Mouse (Mus musculus): ENCODE results near the gene Lrp1. TPM values are rescaled to one million over a fixed set of nuclear protein-coding genes. Genes with fewer than 3 reads are reported as not detected.

The Lrp1 gene
- polyA plus RNA-seq, 1 experiment from 2014 or later: 35.7 TPM

- WGBS: 4% methylated on average over 26 of the region's 26 CpGs
These were observed 94.9 kb downstream of the Lrp1 start for GRCm38 (mm10) chr10:127526048-127526447.

DNA sequence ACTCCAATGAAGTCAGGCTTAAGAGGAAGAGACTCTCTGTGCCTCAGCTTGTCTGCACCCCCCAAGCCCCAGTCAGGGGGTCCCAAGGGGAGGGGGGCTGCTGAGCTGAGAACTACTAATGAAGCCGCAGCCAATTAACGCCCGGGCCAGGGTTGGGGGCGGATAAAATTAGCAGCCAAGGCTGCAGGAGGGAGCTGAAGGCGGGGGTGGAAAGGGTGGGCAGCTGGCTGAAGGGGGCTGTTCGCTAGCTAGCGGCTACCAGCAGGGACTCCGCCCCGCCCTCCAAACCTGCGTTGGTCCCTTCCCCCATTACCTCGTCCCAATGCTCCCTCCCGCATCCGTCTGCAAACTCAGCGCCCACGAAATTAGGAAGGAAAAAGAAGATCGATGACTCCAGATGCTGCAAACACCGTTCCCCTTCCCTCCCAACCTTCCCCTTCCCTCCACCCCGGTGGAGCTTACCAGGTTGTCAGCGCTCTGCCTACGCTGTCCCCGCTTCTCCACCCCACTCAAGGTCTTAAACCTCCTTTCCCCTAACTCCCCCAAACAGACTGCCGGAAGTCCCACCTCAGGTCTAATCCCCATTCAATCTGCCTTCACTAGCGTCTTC, 96.2 kb downstream of the Lrp1 start:
- ATAC-seq (replicated peaks; ENCODE audit: low FRiP score) (no peak), DNase-seq (ENCODE audit: low spot score) (no peak)
- Histone ChIP-seq H3K4me2 (no peak overlapping the region), H3K9me3 (ENCODE audit: control insufficient read depth, low read length) (no peaks in the 10 kb centered on the region), H3K36me3 (ENCODE audit: control insufficient read depth, insufficient read depth, low read length) (peaks cover 10% of the 10 kb centered on the region), H3K4me3 (ENCODE audit: low read depth, low read length) (no peak overlapping the region), H3K4me1 (replicated peaks; ENCODE audit: control insufficient read depth, insufficient read depth, low read length) (peaks cover 24% of the 10 kb centered on the region), H3K27me3 (replicated peaks; ENCODE audit: control insufficient read depth, insufficient read depth, low read length) (peaks cover 66% of the 10 kb centered on the region), H3K27ac (ENCODE audit: low read depth, low read length) (no peak overlapping the region), H3K9ac (ENCODE audit: low read depth, low read length) (no peak overlapping the region)
- 5% methylated on average over 23 of the region's 23 CpGs for WGBS

More at GRCm38 (mm10) chr10:127526048-127526447, 94.9 kb downstream of the Lrp1 start:
- H3K27ac ChIP-seq (ENCODE audit: low read depth, low read length): no peak overlapping the region
- no peaks in the 10 kb centered on the region for H3K36me3 ChIP-seq (ENCODE audit: control insufficient read depth, insufficient read depth, low read length)
- DNase-seq (ENCODE audit: low spot score): peak; percentile 35
- no peaks in the 10 kb centered on the region for H3K9me3 ChIP-seq (ENCODE audit: control insufficient read depth, low read length)
- peaks cover 79% of the 10 kb centered on the region for H3K27me3 ChIP-seq (replicated peaks; ENCODE audit: control insufficient read depth, insufficient read depth, low read length)
- H3K4me1 ChIP-seq (replicated peaks; ENCODE audit: control insufficient read depth, insufficient read depth, low read length): peaks cover 14% of the 10 kb centered on the region
- no peak for ATAC-seq (replicated peaks; ENCODE audit: low FRiP score)
- H3K9ac ChIP-seq (ENCODE audit: low read depth, low read length): 0 out of 2 replicates have a peak overlapping the region, but pooled peaks have one; percentile 5
- H3K4me2 ChIP-seq: peak overlapping the region; percentile 53
- H3K4me3 ChIP-seq (ENCODE audit: low read depth, low read length): peak overlapping the region; percentile 34

- Histone ChIP-seq H3K4me1 (replicated peaks; ENCODE audit: control insufficient read depth, insufficient read depth, low read length) (peaks cover 35% of the 10 kb centered on the region), H3K9ac (ENCODE audit: low read depth, low read length) (peak within 1 kb of the TSS; percentile 85), H3K27me3 (replicated peaks; ENCODE audit: control insufficient read depth, insufficient read depth, low read length) (peaks cover 40% of the 10 kb centered on the region), H3K4me2 (peak within 1 kb of the TSS; percentile 88), H3K27ac (ENCODE audit: low read depth, low read length) (peak within 1 kb of the TSS; percentile 84), H3K4me3 (ENCODE audit: low read depth, low read length) (peak within 1 kb of the TSS; percentile 68), H3K9me3 (ENCODE audit: control insufficient read depth, low read length) (no peaks in the 10 kb centered on the region), H3K36me3 (ENCODE audit: control insufficient read depth, insufficient read depth, low read length) (peaks cover 35% of the 10 kb centered on the region)
- DNase-seq (ENCODE audit: low spot score): peak; percentile 87
- peak; percentile 63 for ATAC-seq (replicated peaks; ENCODE audit: low FRiP score)
- under 1% methylated on average over 21 of the region's 21 CpGs for WGBS
These were observed 98.8 kb downstream of the Lrp1 start, which contains the start of gene Shmt2 for GRCm38 (mm10) chr10:127522088-127522581. Gene Shmt2, minus strand, starts transcription at chr10:127522444.

GRCm38 (mm10) chr10:127521611-127522080, 99.3 kb downstream of the Lrp1 start:
- Histone ChIP-seq H3K36me3 (ENCODE audit: control insufficient read depth, insufficient read depth, low read length) (peaks cover 36% of the 10 kb centered on the region), H3K9me3 (ENCODE audit: control insufficient read depth, low read length) (no peaks in the 10 kb centered on the region), H3K9ac (ENCODE audit: low read depth, low read length) (peak overlapping the region; percentile 85), H3K4me1 (replicated peaks; ENCODE audit: control insufficient read depth, insufficient read depth, low read length) (peaks cover 40% of the 10 kb centered on the region), H3K4me2 (peak overlapping the region; percentile 88), H3K27ac (ENCODE audit: low read depth, low read length) (peak overlapping the region; percentile 84), H3K27me3 (replicated peaks; ENCODE audit: control insufficient read depth, insufficient read depth, low read length) (peaks cover 35% of the 10 kb centered on the region), H3K4me3 (ENCODE audit: low read depth, low read length) (peak overlapping the region; percentile 68)
- no peak for DNase-seq (ENCODE audit: low spot score)
- 4% methylated on average over 12 of the region's 12 CpGs for WGBS
- ATAC-seq (replicated peaks; ENCODE audit: low FRiP score): peak; percentile 69

- peaks cover 27% of the 10 kb centered on the region for H3K27me3 ChIP-seq (replicated peaks; ENCODE audit: control insufficient read depth, insufficient read depth, low read length)
- H3K27ac ChIP-seq (ENCODE audit: low read depth, low read length): peak overlapping the region; percentile 84
- ATAC-seq (replicated peaks; ENCODE audit: low FRiP score): no peak
These were observed 100.1 kb downstream of the Lrp1 start for GRCm38 (mm10) chr10:127520714-127521357.

GRCm38 (mm10) chr10:127519903-127520713, 100.8 kb downstream of the Lrp1 start:
- Histone ChIP-seq H3K36me3 (ENCODE audit: control insufficient read depth, insufficient read depth, low read length) (peaks cover 36% of the 10 kb centered on the region), H3K27ac (ENCODE audit: low read depth, low read length) (no peak overlapping the region; the same call in 1 of the 2 replicates), H3K4me2 (peak overlapping the region; percentile 88), H3K9ac (ENCODE audit: low read depth, low read length) (peak overlapping the region; percentile 85), H3K4me1 (replicated peaks; ENCODE audit: control insufficient read depth, insufficient read depth, low read length) (peaks cover 50% of the 10 kb centered on the region), H3K9me3 (ENCODE audit: control insufficient read depth, low read length) (no peaks in the 10 kb centered on the region), H3K27me3 (replicated peaks; ENCODE audit: control insufficient read depth, insufficient read depth, low read length) (peaks cover 25% of the 10 kb centered on the region), H3K4me3 (ENCODE audit: low read depth, low read length) (peak overlapping the region; percentile 68)
- 86% methylated on average over 37 of the region's 37 CpGs for WGBS
- ATAC-seq (replicated peaks; ENCODE audit: low FRiP score) (no peak), DNase-seq (ENCODE audit: low spot score) (no peak)

More at GRCm38 (mm10) chr10:127520714-127521357, 100.1 kb downstream of the Lrp1 start:
- H3K36me3 ChIP-seq (ENCODE audit: control insufficient read depth, insufficient read depth, low read length): peaks cover 36% of the 10 kb centered on the region
- peak overlapping the region; percentile 85 for H3K9ac ChIP-seq (ENCODE audit: low read depth, low read length)
- H3K9me3 ChIP-seq (ENCODE audit: control insufficient read depth, low read length): no peaks in the 10 kb centered on the region
- DNase-seq (ENCODE audit: low spot score): no peak
- H3K4me2 ChIP-seq: peak overlapping the region; percentile 88
- 72% methylated on average over 20 of the region's 20 CpGs for WGBS
- H3K4me1 ChIP-seq (replicated peaks; ENCODE audit: control insufficient read depth, insufficient read depth, low read length): peaks cover 44% of the 10 kb centered on the region
- H3K4me3 ChIP-seq (ENCODE audit: low read depth, low read length): peak overlapping the region; percentile 68

DNA sequence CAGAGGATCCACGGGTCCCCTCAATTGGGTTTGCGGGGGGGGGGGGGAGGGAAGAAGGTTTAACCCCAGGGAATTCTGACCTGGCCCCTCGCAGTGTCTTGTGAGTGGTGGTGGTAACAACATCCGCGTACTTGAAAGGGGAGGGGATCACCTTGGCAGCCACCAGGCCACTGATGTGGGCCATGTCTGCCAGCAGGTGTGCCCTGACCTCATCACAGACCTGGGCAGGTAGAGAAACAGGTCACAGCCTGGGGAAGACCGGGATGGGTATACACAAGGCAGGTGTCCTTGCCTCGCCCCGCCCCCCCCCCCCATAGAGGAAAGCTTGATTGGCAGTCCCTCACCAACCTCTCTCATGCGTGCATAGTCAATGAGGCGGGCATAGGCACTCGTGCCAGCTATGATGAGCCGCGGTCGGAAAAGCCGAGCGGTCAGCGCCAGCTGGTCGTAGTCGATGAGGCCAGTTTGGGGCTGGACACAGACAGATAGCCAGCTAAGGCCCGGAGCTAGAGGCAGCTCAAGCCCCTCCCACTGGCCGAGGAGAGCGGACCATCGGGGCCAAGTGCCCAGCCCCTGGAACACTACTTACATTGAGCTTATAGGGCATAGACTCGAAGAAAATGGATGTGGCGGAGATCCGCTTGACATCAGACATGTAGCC, 101.8 kb downstream of the Lrp1 start:
- 91% methylated on average over 26 of the region's 26 CpGs for WGBS
- H3K4me2 ChIP-seq: no peak overlapping the region
- ATAC-seq (replicated peaks; ENCODE audit: low FRiP score): no peak
- peaks cover 36% of the 10 kb centered on the region for H3K36me3 ChIP-seq (ENCODE audit: control insufficient read depth, insufficient read depth, low read length)
- H3K4me1 ChIP-seq (replicated peaks; ENCODE audit: control insufficient read depth, insufficient read depth, low read length): peaks cover 54% of the 10 kb centered on the region
- H3K4me3 ChIP-seq (ENCODE audit: low read depth, low read length): no peak overlapping the region
- H3K27ac ChIP-seq (ENCODE audit: low read depth, low read length): no peak overlapping the region
- no peak overlapping the region for H3K9ac ChIP-seq (ENCODE audit: low read depth, low read length)
- no peak for DNase-seq (ENCODE audit: low spot score)
- H3K27me3 ChIP-seq (replicated peaks; ENCODE audit: control insufficient read depth, insufficient read depth, low read length): peaks cover 24% of the 10 kb centered on the region
- H3K9me3 ChIP-seq (ENCODE audit: control insufficient read depth, low read length): no peaks in the 10 kb centered on the region

DNA sequence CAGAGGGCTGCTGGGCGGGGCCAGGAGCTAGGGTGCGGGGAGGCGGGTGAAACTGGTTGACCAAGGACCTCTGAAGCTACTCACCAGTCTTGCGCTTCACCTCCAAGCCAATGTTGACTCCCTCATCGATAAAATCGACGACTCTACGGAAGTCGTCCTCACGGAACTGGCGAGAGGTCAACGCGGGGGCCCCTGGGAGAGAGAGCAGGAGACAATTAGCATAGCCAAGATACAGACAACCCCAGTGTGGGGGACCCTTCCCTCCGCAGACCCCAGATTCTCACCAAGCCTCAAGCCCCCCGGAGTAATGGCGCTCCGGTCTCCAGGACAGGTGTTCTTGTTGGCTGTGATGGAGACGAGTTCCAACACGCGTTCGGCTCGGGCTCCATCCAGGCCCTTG, 103.0 kb downstream of the Lrp1 start:
- Histone ChIP-seq H3K9ac (ENCODE audit: low read depth, low read length) (no peak overlapping the region), H3K36me3 (ENCODE audit: control insufficient read depth, insufficient read depth, low read length) (peaks cover 36% of the 10 kb centered on the region), H3K27me3 (replicated peaks; ENCODE audit: control insufficient read depth, insufficient read depth, low read length) (peaks cover 23% of the 10 kb centered on the region), H3K4me1 (replicated peaks; ENCODE audit: control insufficient read depth, insufficient read depth, low read length) (peaks cover 66% of the 10 kb centered on the region), H3K9me3 (ENCODE audit: control insufficient read depth, low read length) (no peaks in the 10 kb centered on the region), H3K27ac (ENCODE audit: low read depth, low read length) (no peak overlapping the region), H3K4me2 (no peak overlapping the region), H3K4me3 (ENCODE audit: low read depth, low read length) (no peak overlapping the region)
- ATAC-seq (replicated peaks; ENCODE audit: low FRiP score) (no peak), DNase-seq (ENCODE audit: low spot score) (no peak)
- WGBS: 92% methylated on average over 22 of the region's 22 CpGs

Measured in liver, embryonic 11.5 days (tissue).